Mouse (Mus musculus) spleen, adult 2 months (tissue): ENCODE measurements around the gene Limch1.

Experiments
- CTCF ChIP-seq: fragments of 200-500 bp; IDR thresholded peaks from 2 replicates; pipeline ENCODE4 v1.5.1; 2011; ENCODE audit warnings: mild to moderate bottlenecking, inconsistent platforms; ENCODE audit not compliant: insufficient read depth, insufficient read length, insufficient replicate concordance; ENCODE audit errors: extremely low read depth
- POLR2A ChIP-seq: fragments of 200-500 bp; IDR thresholded peaks from 2 replicates; pipeline ENCODE4 v1.6.1; 2011; ENCODE audit warnings: low read depth, low read length, inconsistent platforms

DNA sequence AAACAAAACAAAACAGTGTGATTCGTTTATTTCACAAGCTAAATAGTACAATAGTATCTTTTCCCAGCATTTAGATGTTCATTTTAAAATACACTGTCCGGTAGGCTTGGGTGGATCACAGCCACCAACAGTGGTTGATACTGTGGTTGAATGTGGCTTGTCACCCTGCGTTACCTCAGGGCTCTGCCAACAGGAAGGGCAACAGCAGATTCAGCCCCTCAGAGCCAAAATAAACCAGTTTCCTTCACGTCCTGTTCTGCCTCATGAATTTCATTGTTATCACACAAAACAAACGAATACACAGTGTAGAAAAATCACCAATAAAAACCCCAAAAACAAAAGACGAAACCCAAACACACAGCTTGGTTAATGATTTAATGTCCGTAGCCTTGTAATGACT is 102.5 kb downstream of the Limch1 start:
- TF ChIP-seq POLR2A = no peak
- no peak for TF ChIP-seq CTCF
